8 mouse cellular contexts compared by ENCODE assay signal in the genomic region with DNA sequence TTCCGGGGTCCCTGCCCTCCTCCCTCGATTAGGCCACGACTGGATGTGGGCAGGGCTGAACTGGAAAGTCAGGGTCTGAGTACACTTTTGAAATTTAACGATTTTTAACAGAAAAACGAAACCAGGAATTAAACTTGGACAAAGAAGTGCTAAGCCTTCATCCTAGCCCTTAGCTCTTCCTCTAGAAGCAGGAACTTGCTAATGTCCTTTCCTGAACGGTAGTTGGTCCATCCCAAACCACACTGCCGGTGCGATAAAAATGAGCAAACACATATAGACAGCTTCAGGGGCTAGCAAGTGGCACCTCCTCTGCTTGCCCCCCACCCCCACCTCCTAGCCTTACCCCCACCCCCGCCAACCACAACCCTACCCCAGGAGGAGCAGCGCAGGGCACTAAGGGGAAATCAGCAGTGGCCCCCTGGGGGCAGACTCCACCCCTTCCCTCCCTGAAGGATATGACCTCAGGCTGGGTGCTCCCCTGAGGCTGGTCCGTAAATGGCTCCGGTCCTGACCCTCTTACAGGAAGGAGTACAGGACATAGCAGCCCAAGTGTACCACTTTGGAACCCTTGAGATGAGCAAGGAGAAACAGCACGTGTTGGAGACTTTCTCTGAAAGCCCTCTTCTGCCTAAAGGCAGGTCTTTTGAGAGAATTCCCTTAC. TPM values are rescaled to one million over a fixed set of nuclear protein-coding genes. Genes with fewer than 3 reads are reported as not detected.
DNase-seq lines count a peak whose midpoint lies in the region; ATAC-seq and TF ChIP-seq lines count a peak whose summit lies in the region.

No protein-coding gene starts in this region.

- no peak for DNase-seq in limb, embryonic 10.5 days (ENCODE audit: low spot score)
- peak; percentile 27 for DNase-seq in lung, adult 2 months
- peak; percentile 81 to 83 for DNase-seq in spleen, adult 2 months (ENCODE audit: low read depth in 1 of 2, low spot score in 2 of 2)
- DNase-seq in cerebellum, postnatal 25 days, result no peak
- DNase-seq in left cerebral cortex, postnatal 25 days (ENCODE audit: low spot score in 2 of 2), result no peak

- H3K27ac ChIP-seq in limb, embryonic 12.5 days, result no peak overlapping the region
- H3K27ac ChIP-seq in limb, embryonic 10.5 days, result no peak overlapping the region
- peak overlapping the region; percentile 99 for H3K27ac ChIP-seq in spleen, adult 2 months (ENCODE audit: insufficient read depth, low read length)

- peak overlapping the region; percentile 54; the same call in 1 of the 2 replicates for H3K4me2 ChIP-seq in limb, embryonic 12.5 days

- H3K9ac ChIP-seq in limb, embryonic 12.5 days (replicated peaks), result no peak overlapping the region

- intact Hi-C loops in left cerebral cortex, postnatal 25 days (cut with DNase I), result loop anchor here (2.0 to 5.0 kb wide), 2 partner anchors 107 to 155 kb away; no protein-coding TSS in a partner anchor

- H3K4me1 ChIP-seq in limb, embryonic 12.5 days (replicated peaks), result 0 out of 2 replicates have a peak, but pooled peaks cover 5% of the 10 kb centered on the region
- H3K4me1 ChIP-seq in limb, embryonic 10.5 days, result 0 out of 2 replicates have a peak, but pooled peaks cover 3% of the 10 kb centered on the region
- H3K4me1 ChIP-seq in lung, adult 2 months (ENCODE audit: control insufficient read depth, insufficient read depth, low read length), result no peaks in the 10 kb centered on the region
- H3K4me1 ChIP-seq in spleen, adult 2 months (ENCODE audit: control insufficient read depth, insufficient read depth, insufficient read length), result peaks cover 14% of the 10 kb centered on the region

- H3K4me3 ChIP-seq in limb, embryonic 12.5 days (replicated peaks), result no peak overlapping the region
- H3K4me3 ChIP-seq in limb, embryonic 10.5 days, result no peak overlapping the region
- H3K4me3 ChIP-seq in lung, adult 2 months (replicated peaks; ENCODE audit: extremely low read depth, low read depth, low read length), result peak overlapping the region; percentile 57
- peak overlapping the region; percentile 77 for H3K4me3 ChIP-seq in spleen, adult 2 months (ENCODE audit: extremely low read depth, insufficient read depth, insufficient read length)

- TF ChIP-seq POLR2A in lung, adult 2 months (IDR thresholded peaks at IDR 0.05; ENCODE audit: borderline replicate concordance, extremely low read depth, low read depth, low read length), result peak; percentile 45; the same call in 1 of the 2 replicates
- TF ChIP-seq POLR2A in spleen, adult 2 months (IDR thresholded peaks at IDR 0.05; ENCODE audit: low read depth, low read length), result peak; percentile 70

- no peaks in the 10 kb centered on the region; the same call in 1 of the 2 replicates for H3K27me3 ChIP-seq in limb, embryonic 12.5 days
- no peaks in the 10 kb centered on the region for H3K27me3 ChIP-seq in limb, embryonic 10.5 days (ENCODE audit: low read depth, poor library complexity, severe bottlenecking)
- H3K27me3 ChIP-seq in spleen, adult 2 months (ENCODE audit: control insufficient read depth, insufficient read depth, low read length), result no peaks in the 10 kb centered on the region

- WGBS in limb, embryonic 12.5 days, result 81% methylated on average over 13 of the region's 13 CpGs
- WGBS in limb, embryonic 10.5 days, result 73% methylated on average over 13 of the region's 13 CpGs
- 43% methylated on average over 13 of the region's 13 CpGs for WGBS in lung, adult 2 months
- WGBS in spleen, adult 2 months, result 3% methylated on average over 13 of the region's 13 CpGs

- no peaks in the 10 kb centered on the region for H3K9me3 ChIP-seq in limb, embryonic 12.5 days
- H3K9me3 ChIP-seq in limb, embryonic 10.5 days (replicated peaks), result no peaks in the 10 kb centered on the region

- ATAC-seq in limb, embryonic 12.5 days (ENCODE audit: insufficient number of reproducible peaks, insufficient read depth, low FRiP score, low TSS enrichment, low read depth), result no peak
- ATAC-seq in erythroid progenitor cell, adult 5-6 weeks (replicated peaks; ENCODE audit: low FRiP score, poor library complexity, severe bottlenecking), result peak; percentile 84
- peak; percentile 60 for ATAC-seq in inflammation-experienced regulatory T-cells, adult 6 months

- TF ChIP-seq CTCF in lung, adult 2 months (IDR thresholded peaks at IDR 0.05; ENCODE audit: insufficient read depth, low read length), result no peak
- no peak for TF ChIP-seq CTCF in spleen, adult 2 months (IDR thresholded peaks at IDR 0.05; ENCODE audit: extremely low read depth, insufficient read depth, insufficient read length, insufficient replicate concordance)

- no peaks in the 10 kb centered on the region for H3K36me3 ChIP-seq in limb, embryonic 12.5 days
- H3K36me3 ChIP-seq in limb, embryonic 10.5 days, result no peaks in the 10 kb centered on the region
- H3K36me3 ChIP-seq in spleen, adult 2 months (ENCODE audit: control insufficient read depth, insufficient read depth, low read length), result peaks cover 8% of the 10 kb centered on the region

RNA-seq across cellular contexts. Expression of a gene that starts 42.9 kb away (rescaled TPM):
- polyA plus RNA-seq in limb, embryonic 12.5 days (2016; fragmentation: Nextera tagmentation; extraction: Ambion mirVana), result 1.0 and 1.2 TPM in 2 replicates
- polyA plus RNA-seq in limb, embryonic 10.5 days (2016; fragmentation: Nextera tagmentation; extraction: Ambion mirVana), result 0.48 and 0.74 TPM in 2 replicates
- 14.4 and 23.5 TPM in 2 replicates for total RNA-seq in erythroid progenitor cell, adult 5-6 weeks (2015; ENCODE audit: low replicate concordance)
- 6.3 and 6.7 TPM in 2 replicates for total RNA-seq in erythroid progenitor cell, adult 5-6 weeks (2017; ENCODE audit: low replicate concordance)
- 10 to 100 TPM; 33.2 to 54.7 (median 43.2) TPM for polyA plus RNA-seq in inflammation-experienced regulatory T-cells, adult 6 months (2017; shearing (Covaris generic))
- 3.0 and 3.6 TPM in 2 replicates for polyA plus RNA-seq in lung, adult 2 months (2012; rRNA removed)
- polyA plus RNA-seq in spleen, adult 2 months (2012; rRNA removed), result 21.3 and 28.4 TPM in 2 replicates
- total RNA-seq in left cerebral cortex, postnatal 25 days (2021), result under 1 TPM in 1 of 2 experiments, not detected in 1; 0.25 TPM

RNA-seq across cellular contexts. Expression of a gene that starts 57.6 kb away (rescaled TPM):
- 42.5 and 46.3 TPM in 2 replicates for polyA plus RNA-seq in limb, embryonic 12.5 days (2016; fragmentation: Nextera tagmentation; extraction: Ambion mirVana)
- 28.1 and 33.5 TPM in 2 replicates for polyA plus RNA-seq in limb, embryonic 10.5 days (2016; fragmentation: Nextera tagmentation; extraction: Ambion mirVana)
- 42.3 and 44.0 TPM in 2 replicates for total RNA-seq in erythroid progenitor cell, adult 5-6 weeks (2015; ENCODE audit: low replicate concordance)
- 46.5 and 52.2 TPM in 2 replicates for total RNA-seq in erythroid progenitor cell, adult 5-6 weeks (2017; ENCODE audit: low replicate concordance)
- 10 to 100 TPM; 43.1 to 57.3 (median 50.7) TPM for polyA plus RNA-seq in inflammation-experienced regulatory T-cells, adult 6 months (2017; shearing (Covaris generic))
- 43.8 and 48.3 TPM in 2 replicates for polyA plus RNA-seq in lung, adult 2 months (2012; rRNA removed)
- polyA plus RNA-seq in spleen, adult 2 months (2012; rRNA removed), result 24.1 and 25.0 TPM in 2 replicates
- 100 to 1,000 TPM; 151 to 156 TPM for total RNA-seq in left cerebral cortex, postnatal 25 days (2021)

Comparison
In these comparisons a context has a peak if more than half of its experiments do, and no peak if none do; other contexts are left out.
1. H3K4me3 ChIP-seq: peak in lung, adult 2 months (single experiment) and spleen, adult 2 months (single experiment); none in limb, embryonic 12.5 days (single experiment) and limb, embryonic 10.5 days (single experiment).
2. DNase-seq: peak in lung, adult 2 months (single experiment) and spleen, adult 2 months (2 of 2); none in limb, embryonic 10.5 days (single experiment), cerebellum, postnatal 25 days (0 of 2) and left cerebral cortex, postnatal 25 days (0 of 2).